ENCODE assay signal across 8 mouse cellular contexts in the genomic region with DNA sequence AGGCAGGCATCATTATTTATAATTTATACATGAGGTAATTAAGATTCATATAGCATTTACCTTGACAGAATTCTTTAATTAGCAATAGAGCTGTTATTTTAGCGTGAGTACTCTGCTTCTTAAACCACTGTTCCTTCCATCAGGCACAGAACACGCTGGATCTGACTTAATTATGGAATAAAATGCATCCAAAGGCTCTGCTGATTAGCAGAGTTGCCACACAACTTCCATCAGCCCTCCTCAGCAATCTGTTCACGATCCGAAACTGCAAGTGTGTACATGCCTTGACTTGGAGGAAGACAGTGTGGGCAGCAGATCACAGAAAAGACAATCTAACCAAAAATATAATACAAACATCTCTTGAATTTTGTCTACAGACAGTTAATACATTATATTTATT.
"Had no signal": no experiment of that assay in that cellular context is flagged by ENCODE, and none has a peak within 500 bp of the region (broad histone marks: within the 10 kb centered on the region; RNA-seq: fewer than 3 reads in every experiment).

No protein-coding gene starts in this region.

- DNase-seq: kidney, adult 11 months; kidney, adult 8-10 months; kidney, postnatal 10 days; kidney, postnatal 36 days; liver; lung, adult 2 months; thymus, adult 18-20 months; thymus, postnatal 36 days had no signal
